Mouse (Mus musculus): ENCODE data around the gene Ccnq. TPM values are rescaled to one million over a fixed set of nuclear protein-coding genes. Genes with fewer than 3 reads are reported as not detected.

Ccnq gene
- 26.9 TPM for polyA plus RNA-seq (2021)

DNA sequence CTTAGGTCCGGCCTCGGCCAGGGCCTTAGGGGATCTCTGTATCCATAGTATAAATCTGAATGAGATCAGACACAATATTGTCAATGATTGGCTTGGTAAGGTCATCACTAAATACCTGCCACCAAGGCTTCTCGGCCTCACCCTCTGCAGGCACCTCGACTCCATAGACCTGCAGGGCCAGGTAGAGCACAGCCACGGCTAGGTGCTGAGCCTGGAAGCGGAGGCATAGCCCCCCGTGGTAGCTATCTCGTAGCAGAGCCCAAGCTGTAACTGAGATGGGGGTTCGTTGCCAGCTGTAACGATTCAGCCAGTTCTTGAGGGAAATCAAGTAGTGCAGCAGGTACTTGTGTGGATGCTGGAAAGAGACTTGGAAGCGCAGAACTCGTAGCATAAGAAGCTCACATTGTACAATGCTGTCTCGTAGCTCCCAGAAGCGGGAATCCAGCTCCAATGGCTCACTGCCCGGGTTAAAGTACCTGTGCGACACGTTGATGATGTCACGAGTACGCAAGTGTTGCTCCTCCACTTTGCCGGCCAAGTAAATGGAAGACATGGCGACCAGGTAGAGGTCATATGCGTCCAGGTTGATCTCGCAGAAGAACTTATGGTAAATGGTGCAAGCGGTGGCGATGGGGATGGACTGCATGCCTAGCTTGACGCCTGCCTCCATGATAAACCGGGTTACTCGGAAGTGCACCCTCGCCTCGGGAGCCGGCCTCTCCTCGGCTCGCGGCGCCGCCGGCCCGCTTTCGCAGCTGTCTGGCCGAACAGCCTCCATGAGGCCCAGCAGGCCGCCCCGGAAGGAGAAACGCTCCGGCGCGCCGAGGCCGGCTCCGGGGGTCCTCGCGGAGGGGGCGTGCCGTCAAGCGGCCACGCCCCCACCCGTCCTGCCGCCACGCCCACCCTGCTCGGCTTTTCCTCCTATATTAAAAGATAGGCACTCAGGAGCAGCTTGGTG, at the start of gene Ccnq:
TSS of gene Ccnq (minus strand) at position 845 of the 958 bp plus-strand sequence.
- DNase-seq (ENCODE audit: low read depth, low spot score) = peak; percentile 10
- TF ChIP-seq CTCF (IDR thresholded peaks at IDR 0.05) = no peak

DNA sequence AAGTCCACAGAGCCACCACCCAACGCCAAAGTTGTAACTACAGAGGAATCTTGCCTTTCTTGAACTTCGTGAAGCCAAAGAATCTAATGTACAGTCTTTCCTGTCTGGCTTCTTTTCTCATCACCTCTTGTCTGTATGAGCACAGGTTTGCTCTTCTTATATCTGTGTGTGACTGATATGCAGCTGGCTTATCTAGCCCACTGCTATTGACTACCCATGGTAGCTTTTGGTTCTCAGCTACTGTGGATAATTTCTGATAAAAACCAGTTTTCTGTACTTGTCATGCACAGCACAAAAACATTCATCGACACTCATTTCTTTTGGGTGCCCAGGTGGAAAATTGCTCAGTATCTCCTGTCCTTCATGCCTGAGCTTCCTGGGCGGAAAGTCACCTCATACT, 49.6 kb upstream of the Ccnq start:
- ChIA-PET CTCF (no interaction called here), POLR2A (no interaction called here)
- in situ Hi-C loops (cut with MboI; ENCODE audit: low pct_unique_long_range_greater_than_20kb) = loop anchor here (10.0 kb wide), 1 partner anchor 96 kb away; no protein-coding TSS in a partner anchor
- no peak for ATAC-seq
- no peak for TF ChIP-seq CTCF (IDR thresholded peaks at IDR 0.05)
- DNase-seq (ENCODE audit: low read depth, low spot score) = no peak
- H3K27me3 ChIP-seq = no peaks in the 10 kb centered on the region

More for the DNA sequence above, at the start of gene Ccnq:
- peak; percentile 76 for ATAC-seq
- CTCF ChIA-PET = no interaction called here
- POLR2A ChIA-PET = interaction anchor here (0.6 to 1.2 kb wide), 4 partner anchors 53 to 296 kb away, joined by 3 to 5 read pairs (median 3); no protein-coding TSS in a partner anchor
- no peaks in the 10 kb centered on the region for H3K27me3 ChIP-seq
- in situ Hi-C loops (cut with MboI; ENCODE audit: low pct_unique_long_range_greater_than_20kb) = no loop called here

- ChIA-PET POLR2A (no interaction called here), CTCF (no interaction called here)
- ATAC-seq (no peak), DNase-seq (ENCODE audit: low read depth, low spot score) (no peak)
- H3K27me3 ChIP-seq = peaks cover 3% of the 10 kb centered on the region
- in situ Hi-C loops (cut with MboI; ENCODE audit: low pct_unique_long_range_greater_than_20kb) = no loop called here
- no peak for TF ChIP-seq CTCF (IDR thresholded peaks at IDR 0.05)
These were observed 44.7 kb upstream of the Ccnq start for GRCm38 (mm10) chr11:78796072-78796729.

DNA sequence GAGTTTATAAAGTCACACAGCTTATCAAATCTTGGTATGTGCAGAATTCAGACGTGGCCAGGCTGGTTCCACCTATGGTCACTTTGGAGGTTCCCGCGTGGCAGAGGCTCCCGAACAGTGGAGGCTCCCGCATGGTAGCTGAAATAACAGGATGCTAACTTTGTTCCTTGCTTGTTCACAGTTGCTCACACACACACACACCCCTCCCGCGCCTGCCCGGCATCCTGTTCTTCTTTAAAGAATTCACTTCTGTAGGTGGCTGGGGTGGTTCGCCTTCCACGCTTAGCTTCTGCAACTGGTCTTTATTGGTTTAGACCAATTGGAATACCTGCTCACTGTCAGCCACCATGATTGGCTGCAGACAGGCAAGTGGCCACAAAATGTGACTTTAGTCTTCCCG, 41.6 kb upstream of the Ccnq start:
- peaks cover 3% of the 10 kb centered on the region for H3K27me3 ChIP-seq
- DNase-seq (ENCODE audit: low read depth, low spot score) (no peak), ATAC-seq (no peak)
- CTCF ChIA-PET = no interaction called here
- POLR2A ChIA-PET = interaction anchor here (0.5 kb wide), 1 partner anchor 10 kb away, joined by 3 read pairs; no protein-coding TSS in a partner anchor
- no peak for TF ChIP-seq CTCF (IDR thresholded peaks at IDR 0.05)
- in situ Hi-C loops (cut with MboI; ENCODE audit: low pct_unique_long_range_greater_than_20kb) = no loop called here

GRCm38 (mm10) chr11:78792465-78792864, 40.9 kb upstream of the Ccnq start:
- in situ Hi-C loops (cut with MboI; ENCODE audit: low pct_unique_long_range_greater_than_20kb) = no loop called here
- ChIA-PET CTCF (no interaction called here), POLR2A (no interaction called here)
- peaks cover 3% of the 10 kb centered on the region for H3K27me3 ChIP-seq
- DNase-seq (ENCODE audit: low read depth, low spot score) (no peak), ATAC-seq (no peak)
- no peak for TF ChIP-seq CTCF (IDR thresholded peaks at IDR 0.05)

DNA sequence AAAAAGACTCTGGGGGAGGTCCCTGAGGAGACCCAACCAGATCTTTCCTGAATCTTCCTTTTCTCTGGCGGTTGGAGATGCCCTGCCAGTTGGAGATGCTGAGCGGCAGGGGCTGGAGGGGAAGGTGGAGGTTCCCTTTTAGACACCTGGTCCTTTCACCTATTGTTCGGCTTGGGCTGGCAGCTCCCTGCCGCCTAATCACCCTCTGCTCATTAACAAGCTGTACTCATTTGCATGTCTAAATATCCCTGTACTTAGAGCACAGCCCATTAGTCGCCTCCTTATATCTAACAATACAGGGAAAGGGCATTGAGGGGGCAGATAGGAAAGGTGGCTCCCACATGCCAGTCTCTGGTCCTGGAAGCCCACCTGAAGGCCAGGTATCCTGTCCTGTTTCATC, 40.5 kb upstream of the Ccnq start:
- H3K27me3 ChIP-seq = peaks cover 3% of the 10 kb centered on the region
- in situ Hi-C loops (cut with MboI; ENCODE audit: low pct_unique_long_range_greater_than_20kb) = no loop called here
- POLR2A ChIA-PET = no interaction called here
- DNase-seq (ENCODE audit: low read depth, low spot score) (no peak), ATAC-seq (no peak)
- CTCF ChIA-PET = no interaction called here
- no peak for TF ChIP-seq CTCF (IDR thresholded peaks at IDR 0.05)

- ATAC-seq = no peak
- peaks cover 3% of the 10 kb centered on the region for H3K27me3 ChIP-seq
- in situ Hi-C loops (cut with MboI; ENCODE audit: low pct_unique_long_range_greater_than_20kb) = no loop called here
- DNase-seq (ENCODE audit: low read depth, low spot score) = peak; percentile 41
- CTCF ChIA-PET = no interaction called here
- POLR2A ChIA-PET = no interaction called here
- no peak for TF ChIP-seq CTCF (IDR thresholded peaks at IDR 0.05)
These were observed 40.1 kb upstream of the Ccnq start for GRCm38 (mm10) chr11:78791582-78791981.

- peaks cover 7% of the 10 kb centered on the region for H3K27me3 ChIP-seq
- CTCF ChIA-PET = no interaction called here
- POLR2A ChIA-PET = no interaction called here
- DNase-seq (ENCODE audit: low read depth, low spot score) (no peak), ATAC-seq (no peak)
- in situ Hi-C loops (cut with MboI; ENCODE audit: low pct_unique_long_range_greater_than_20kb) = no loop called here
- TF ChIP-seq CTCF (IDR thresholded peaks at IDR 0.05) = no peak
These were observed 38.0 kb upstream of the Ccnq start for GRCm38 (mm10) chr11:78789370-78790060.

- no peak for TF ChIP-seq CTCF (IDR thresholded peaks at IDR 0.05)
- ChIA-PET CTCF (no interaction called here), POLR2A (no interaction called here)
- H3K27me3 ChIP-seq = peaks cover 9% of the 10 kb centered on the region
- ATAC-seq (no peak), DNase-seq (ENCODE audit: low read depth, low spot score) (no peak)
- in situ Hi-C loops (cut with MboI; ENCODE audit: low pct_unique_long_range_greater_than_20kb) = no loop called here
These were observed 34.5 kb upstream of the Ccnq start for GRCm38 (mm10) chr11:78786013-78786431.

DNA sequence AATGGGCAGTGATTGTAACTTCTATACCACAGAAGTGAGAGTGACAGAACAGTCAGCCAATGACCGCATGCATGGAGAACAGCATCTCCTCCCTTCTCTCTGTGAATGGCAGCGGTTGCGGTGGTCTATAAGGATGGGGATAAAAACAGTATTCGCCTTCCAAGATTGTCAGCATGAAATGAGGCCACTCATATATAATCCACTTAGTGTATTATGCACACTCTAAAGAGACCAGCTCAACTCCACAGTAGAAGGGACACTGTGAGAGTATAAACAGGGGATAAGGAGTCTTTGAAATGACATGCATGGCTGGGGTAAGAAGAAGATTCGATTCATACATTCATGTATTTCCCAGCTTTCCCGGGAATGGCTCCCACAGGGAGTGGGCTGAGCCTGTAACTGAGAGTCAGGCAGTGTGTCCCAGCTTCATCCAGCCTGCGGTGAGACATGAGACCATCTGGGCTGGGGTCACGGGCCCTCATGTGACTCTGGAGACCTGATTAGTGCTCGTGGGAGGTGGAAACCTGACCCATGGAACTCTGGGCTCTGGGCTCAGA, 31.3 kb upstream of the Ccnq start:
- peaks cover 9% of the 10 kb centered on the region for H3K27me3 ChIP-seq
- DNase-seq (ENCODE audit: low read depth, low spot score) (no peak), ATAC-seq (no peak)
- in situ Hi-C loops (cut with MboI; ENCODE audit: low pct_unique_long_range_greater_than_20kb) = no loop called here
- TF ChIP-seq CTCF (IDR thresholded peaks at IDR 0.05) = no peak
- ChIA-PET POLR2A (no interaction called here), CTCF (no interaction called here)
